Mouse (Mus musculus): ENCODE data around the gene Fbxl4. TPM values are rescaled to one million over a fixed set of nuclear protein-coding genes. Genes with fewer than 3 reads are reported as not detected.

Fbxl4 gene
- polyA plus RNA-seq, 1 experiment from 2014 or later: 13.1 TPM

DNA sequence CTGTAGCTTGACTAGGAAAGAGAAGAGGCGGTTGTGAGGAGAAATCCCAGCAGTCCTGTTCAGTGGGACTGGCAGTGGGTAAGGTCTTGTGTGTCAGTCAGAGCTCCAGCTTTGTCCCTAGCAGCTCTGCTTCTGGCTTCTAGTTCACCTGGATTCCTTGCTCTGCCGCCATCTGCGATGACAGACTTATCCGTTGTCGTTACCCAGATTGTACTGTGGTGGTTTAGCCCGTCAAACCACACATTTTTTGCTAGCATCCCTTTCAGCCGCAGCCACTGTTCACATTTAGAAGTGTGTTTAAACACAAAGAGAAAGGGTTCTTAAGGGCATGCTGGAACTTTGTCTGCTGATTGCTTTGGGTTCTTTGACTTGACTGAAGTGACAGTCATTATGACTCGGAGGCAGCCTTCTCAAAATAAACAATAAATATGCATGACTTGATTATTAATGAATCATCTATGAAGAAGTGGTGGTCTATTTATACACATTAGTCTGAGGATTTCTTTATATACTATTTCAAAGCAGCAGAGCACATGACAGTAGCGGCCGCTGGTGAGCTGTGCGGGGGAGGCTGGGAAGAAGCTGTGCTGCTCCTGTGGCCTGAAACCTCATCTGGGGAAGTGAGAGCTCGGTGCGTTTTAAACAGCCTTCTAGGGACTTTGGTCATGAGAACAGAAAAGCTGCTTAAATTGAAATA, 35.6 kb downstream of the Fbxl4 start:
- no peak overlapping the region for H3K4me3 ChIP-seq
- ATAC-seq (ENCODE audit: insufficient number of reproducible peaks, insufficient read depth, low FRiP score, low TSS enrichment, low read depth): no peak
- H3K36me3 ChIP-seq: 0 out of 2 replicates have a peak, but pooled peaks cover 4% of the 10 kb centered on the region
- no peak overlapping the region for H3K9ac ChIP-seq
- no peaks in the 10 kb centered on the region for H3K9me3 ChIP-seq
- 64% methylated on average over 13 of the region's 13 CpGs for WGBS
- no peaks in the 10 kb centered on the region for H3K27me3 ChIP-seq
- H3K27ac ChIP-seq: no peak overlapping the region
- H3K4me1 ChIP-seq: 0 out of 2 replicates have a peak, but pooled peaks cover 4% of the 10 kb centered on the region
- no peak overlapping the region for H3K4me2 ChIP-seq

DNA sequence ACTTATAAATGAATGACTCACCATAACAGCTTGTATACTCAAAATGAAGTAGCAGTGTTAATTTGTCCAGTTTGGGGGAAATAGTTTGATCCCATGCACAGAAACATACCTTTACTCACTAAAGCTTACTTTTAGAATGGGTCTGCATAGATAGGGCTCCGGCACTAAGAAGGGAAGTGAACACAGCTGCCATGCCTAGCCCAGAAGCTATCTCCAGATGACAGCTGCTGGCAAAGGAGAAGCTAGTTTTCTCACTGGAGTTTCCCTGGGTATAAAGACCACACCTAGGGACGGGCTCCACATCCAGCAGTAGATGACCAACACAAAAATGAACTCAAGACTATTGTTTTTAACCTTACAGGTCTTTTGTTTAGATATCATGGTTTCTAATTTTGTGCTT, 38.1 kb downstream of the Fbxl4 start:
- H3K4me1 ChIP-seq: no peaks in the 10 kb centered on the region
- no peak overlapping the region for H3K9ac ChIP-seq
- WGBS: 78% methylated on average over 2 of the region's 2 CpGs

DNA sequence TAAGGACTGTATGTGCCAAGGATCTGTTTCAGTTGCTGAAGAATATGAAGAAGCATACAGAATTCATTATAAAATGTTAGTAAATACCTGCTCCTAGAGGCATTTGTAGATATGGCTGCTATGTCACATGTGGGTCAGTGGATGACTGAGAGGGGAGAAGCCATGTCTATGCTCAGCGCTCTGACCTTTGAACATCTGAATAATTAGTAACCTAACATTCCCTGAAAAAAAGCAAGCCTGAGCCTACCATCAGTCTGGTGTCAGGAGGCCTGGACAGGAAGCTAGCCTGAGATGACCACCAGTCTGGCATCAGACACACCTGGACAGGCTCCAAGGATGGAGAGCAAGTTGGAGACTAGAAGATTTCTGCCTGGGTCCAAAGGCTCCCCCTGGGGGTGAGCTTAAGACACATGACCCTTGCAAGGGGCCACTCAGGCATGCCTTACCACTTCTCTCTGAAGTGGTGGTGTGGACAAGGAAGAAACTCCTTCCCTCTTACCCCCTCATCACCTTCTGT, 39.2 kb downstream of the Fbxl4 start:
- Histone ChIP-seq H3K4me1 (no peaks in the 10 kb centered on the region), H3K36me3 (peaks cover 13% of the 10 kb centered on the region; the same call in 1 of the 2 replicates), H3K9me3 (no peaks in the 10 kb centered on the region), H3K27me3 (no peaks in the 10 kb centered on the region), H3K27ac (no peak overlapping the region), H3K4me2 (no peak overlapping the region), H3K9ac (no peak overlapping the region), H3K4me3 (no peak overlapping the region)
- no peak for ATAC-seq (ENCODE audit: insufficient number of reproducible peaks, insufficient read depth, low FRiP score, low TSS enrichment, low read depth)
- WGBS: 96% methylated on average over 1 of the region's 1 CpGs

More for the DNA sequence above, 38.1 kb downstream of the Fbxl4 start:
- no peak overlapping the region for H3K4me2 ChIP-seq
- H3K27ac ChIP-seq: no peak overlapping the region
- H3K9me3 ChIP-seq: no peaks in the 10 kb centered on the region
- H3K36me3 ChIP-seq: peaks cover 13% of the 10 kb centered on the region; the same call in 1 of the 2 replicates
- no peaks in the 10 kb centered on the region for H3K27me3 ChIP-seq
- no peak for ATAC-seq (ENCODE audit: insufficient number of reproducible peaks, insufficient read depth, low FRiP score, low TSS enrichment, low read depth)
- no peak overlapping the region for H3K4me3 ChIP-seq

DNA sequence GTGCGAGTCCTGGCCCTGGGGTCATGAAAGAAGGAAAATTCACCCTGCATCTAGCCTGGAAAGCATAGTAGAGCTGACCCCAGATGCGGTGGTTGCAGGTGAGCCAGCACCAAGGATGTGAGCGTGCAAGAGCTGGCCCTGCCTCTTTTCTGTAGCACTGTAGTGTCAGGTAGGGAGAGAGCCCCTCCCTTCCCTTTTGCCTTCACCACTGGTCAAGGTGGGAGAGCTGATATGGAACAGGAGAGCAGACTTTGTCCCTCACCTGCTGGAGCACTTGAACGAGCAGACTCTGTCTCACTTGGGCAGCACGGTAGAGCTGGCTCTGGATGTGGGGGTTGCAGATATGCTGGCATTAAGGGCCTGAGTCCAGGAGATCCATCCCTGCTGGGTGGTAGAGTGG, 39.7 kb downstream of the Fbxl4 start:
- H3K4me1 ChIP-seq: no peaks in the 10 kb centered on the region
- 91% methylated on average over 5 of the region's 5 CpGs for WGBS
- ATAC-seq (ENCODE audit: insufficient number of reproducible peaks, insufficient read depth, low FRiP score, low TSS enrichment, low read depth): no peak
- no peak overlapping the region for H3K4me2 ChIP-seq
- H3K9ac ChIP-seq: no peak overlapping the region
- no peak overlapping the region for H3K27ac ChIP-seq
- H3K27me3 ChIP-seq: no peaks in the 10 kb centered on the region
- peaks cover 14% of the 10 kb centered on the region for H3K36me3 ChIP-seq
- no peaks in the 10 kb centered on the region for H3K9me3 ChIP-seq
- H3K4me3 ChIP-seq: no peak overlapping the region

DNA sequence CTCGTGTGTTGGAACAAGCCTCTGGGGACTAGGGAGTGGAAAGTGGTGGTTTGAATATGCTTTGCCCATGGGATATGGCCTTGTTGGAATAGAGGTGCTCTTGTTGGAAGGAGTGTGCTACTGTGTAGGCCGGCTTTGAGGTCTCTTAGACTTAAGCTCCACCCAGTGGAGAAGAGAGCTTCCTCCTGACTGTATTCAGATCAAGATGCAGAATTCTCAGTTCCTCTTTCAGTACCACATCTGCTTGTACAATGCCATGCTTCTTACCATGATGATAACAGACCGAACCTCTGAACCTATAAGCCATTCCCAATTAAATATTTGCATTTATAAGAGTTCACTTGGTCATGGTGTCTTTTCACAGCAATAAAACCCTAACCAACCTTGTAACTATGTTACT, 44.7 kb downstream of the Fbxl4 start:
- no peak overlapping the region for H3K4me2 ChIP-seq
- H3K27me3 ChIP-seq: no peaks in the 10 kb centered on the region
- H3K36me3 ChIP-seq: peaks cover 17% of the 10 kb centered on the region
- H3K9me3 ChIP-seq: no peaks in the 10 kb centered on the region
- ATAC-seq (ENCODE audit: insufficient number of reproducible peaks, insufficient read depth, low FRiP score, low TSS enrichment, low read depth): no peak
- H3K27ac ChIP-seq: no peak overlapping the region
- no peak overlapping the region for H3K9ac ChIP-seq
- no peak overlapping the region for H3K4me3 ChIP-seq
- 83% methylated on average over 3 of the region's 3 CpGs for WGBS
- no peaks in the 10 kb centered on the region for H3K4me1 ChIP-seq

DNA sequence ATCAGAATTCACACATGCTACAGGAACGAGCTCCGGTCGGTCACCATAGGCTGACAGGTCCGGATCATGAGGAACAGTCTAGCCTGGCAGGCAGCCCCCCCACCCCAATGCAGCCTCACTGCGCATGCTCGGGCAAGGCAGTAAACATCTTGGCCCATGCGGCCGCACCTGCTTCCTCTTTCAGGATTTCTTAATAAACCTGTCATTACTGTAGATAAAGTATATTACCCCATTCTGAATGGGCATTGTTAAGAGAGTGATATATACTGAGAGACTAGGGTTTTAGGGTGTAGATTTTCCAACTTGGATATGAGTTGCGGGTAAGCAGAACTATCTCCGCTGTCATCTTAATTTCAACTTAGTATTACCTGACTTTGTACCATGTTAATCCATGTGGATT, 45.6 kb downstream of the Fbxl4 start:
- Histone ChIP-seq H3K4me2 (no peak overlapping the region), H3K9ac (no peak overlapping the region), H3K27ac (no peak overlapping the region), H3K27me3 (no peaks in the 10 kb centered on the region), H3K4me3 (no peak overlapping the region), H3K4me1 (no peaks in the 10 kb centered on the region), H3K9me3 (no peaks in the 10 kb centered on the region), H3K36me3 (peaks cover 17% of the 10 kb centered on the region)
- WGBS: 93% methylated on average over 10 of the region's 10 CpGs
- ATAC-seq (ENCODE audit: insufficient number of reproducible peaks, insufficient read depth, low FRiP score, low TSS enrichment, low read depth): no peak

DNA sequence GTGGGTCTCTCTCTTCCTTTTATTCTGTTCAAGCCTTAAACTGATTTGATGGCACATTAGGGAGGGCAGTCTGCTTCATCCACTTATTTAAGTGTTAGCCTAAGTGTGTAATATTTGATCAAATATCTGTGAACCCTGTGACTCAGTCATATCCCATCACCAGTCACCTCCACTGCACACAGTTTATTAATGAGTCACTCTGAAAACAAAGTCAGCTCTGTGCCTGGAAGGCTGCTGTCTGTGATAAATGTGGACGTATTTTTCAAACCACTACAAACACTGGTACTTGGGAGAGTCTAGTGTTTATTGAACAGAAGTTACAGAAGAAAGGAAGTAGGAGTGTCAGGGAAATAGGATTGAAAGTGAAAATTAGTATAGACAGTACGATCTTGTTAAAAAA, 63.3 kb downstream of the Fbxl4 start:
- Histone ChIP-seq H3K27me3 (no peaks in the 10 kb centered on the region), H3K9me3 (no peaks in the 10 kb centered on the region), H3K4me1 (no peaks in the 10 kb centered on the region), H3K4me2 (no peak overlapping the region), H3K27ac (no peak overlapping the region), H3K36me3 (peaks cover 10% of the 10 kb centered on the region), H3K4me3 (no peak overlapping the region), H3K9ac (no peak overlapping the region)
- 72% methylated on average over 2 of the region's 2 CpGs for WGBS
- ATAC-seq (ENCODE audit: insufficient number of reproducible peaks, insufficient read depth, low FRiP score, low TSS enrichment, low read depth): no peak

DNA sequence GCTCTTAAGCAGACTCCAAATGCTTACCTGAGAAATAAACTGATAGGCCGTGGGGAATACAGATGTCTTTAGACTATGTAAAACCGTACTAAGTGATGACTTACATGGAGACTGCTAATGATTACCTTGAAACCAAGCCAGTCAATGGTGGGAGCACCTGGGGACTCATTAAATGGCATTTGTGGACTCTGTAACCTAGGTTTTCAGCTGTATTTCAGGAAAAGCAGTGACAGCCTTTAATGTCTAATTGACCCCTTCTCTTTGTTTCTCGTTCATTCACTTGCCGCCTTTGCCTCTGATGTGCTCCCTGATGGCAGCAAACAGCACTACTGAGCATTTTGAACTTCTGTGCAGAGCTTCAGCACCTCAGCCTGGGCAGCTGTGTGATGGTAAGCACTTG, 65.1 kb downstream of the Fbxl4 start:
- peaks cover 12% of the 10 kb centered on the region for H3K36me3 ChIP-seq
- H3K4me3 ChIP-seq: no peak overlapping the region
- H3K4me2 ChIP-seq: no peak overlapping the region
- no peaks in the 10 kb centered on the region for H3K27me3 ChIP-seq
- no peak overlapping the region for H3K9ac ChIP-seq
- no peak overlapping the region for H3K27ac ChIP-seq
- 86% methylated on average over 4 of the region's 4 CpGs for WGBS
- H3K4me1 ChIP-seq: no peaks in the 10 kb centered on the region
- no peak for ATAC-seq (ENCODE audit: insufficient number of reproducible peaks, insufficient read depth, low FRiP score, low TSS enrichment, low read depth)
- no peaks in the 10 kb centered on the region for H3K9me3 ChIP-seq

DNA sequence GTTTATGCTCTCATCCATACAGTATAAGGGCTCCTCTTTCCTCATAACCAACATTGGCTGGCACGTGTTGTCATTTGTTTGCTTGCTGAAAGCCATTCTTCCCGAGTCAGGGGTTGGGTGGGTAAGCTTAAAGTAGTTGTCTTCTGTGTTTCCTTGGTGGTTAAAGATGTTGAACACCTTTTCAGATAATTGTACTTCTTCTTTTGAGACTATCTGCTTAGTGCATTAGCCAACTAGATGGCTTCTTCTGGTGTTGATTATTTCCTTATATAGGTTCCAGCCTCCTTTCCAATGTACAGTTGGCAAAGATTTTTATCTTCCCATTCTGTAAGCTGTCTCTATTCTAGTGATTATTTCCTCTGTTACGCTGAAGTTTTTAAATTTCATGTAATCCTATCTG, 70.8 kb downstream of the Fbxl4 start:
- H3K36me3 ChIP-seq: peaks cover 17% of the 10 kb centered on the region
- no peaks in the 10 kb centered on the region for H3K27me3 ChIP-seq
- no peak for ATAC-seq (ENCODE audit: insufficient number of reproducible peaks, insufficient read depth, low FRiP score, low TSS enrichment, low read depth)
- no peaks in the 10 kb centered on the region for H3K4me1 ChIP-seq
- 88% methylated on average over 3 of the region's 3 CpGs for WGBS
- H3K4me2 ChIP-seq: no peak overlapping the region
- no peaks in the 10 kb centered on the region for H3K9me3 ChIP-seq
- H3K27ac ChIP-seq: no peak overlapping the region
- no peak overlapping the region for H3K4me3 ChIP-seq
- no peak overlapping the region for H3K9ac ChIP-seq

DNA sequence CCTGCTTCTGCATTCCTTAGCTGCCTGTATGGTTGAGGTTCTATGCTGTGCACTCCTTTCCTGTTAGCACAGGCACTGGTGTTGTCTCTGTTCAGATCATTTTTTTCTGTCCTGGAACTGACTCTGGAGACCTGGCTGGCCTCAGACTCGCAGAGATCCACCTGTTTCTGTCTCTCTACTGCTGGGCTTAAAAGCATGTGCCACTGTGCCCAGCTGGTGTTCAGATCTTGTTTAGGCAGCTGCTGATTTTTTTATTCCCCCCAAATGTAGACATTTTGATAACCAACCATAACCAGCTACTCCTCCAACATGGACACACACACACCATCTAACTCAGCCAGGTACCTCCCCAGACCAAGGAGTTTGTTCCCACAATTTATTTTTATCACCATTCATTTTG, 112.2 kb downstream of the Fbxl4 start:
- Histone ChIP-seq H3K27ac (no peak overlapping the region), H3K4me2 (no peak overlapping the region), H3K9ac (no peak overlapping the region), H3K4me3 (no peak overlapping the region), H3K36me3 (no peaks in the 10 kb centered on the region), H3K27me3 (peaks cover 3% of the 10 kb centered on the region; the same call in 1 of the 2 replicates), H3K4me1 (no peaks in the 10 kb centered on the region), H3K9me3 (no peaks in the 10 kb centered on the region)
- 91% methylated on average over 1 of the region's 1 CpGs for WGBS
- ATAC-seq (ENCODE audit: insufficient number of reproducible peaks, insufficient read depth, low FRiP score, low TSS enrichment, low read depth): no peak

DNA sequence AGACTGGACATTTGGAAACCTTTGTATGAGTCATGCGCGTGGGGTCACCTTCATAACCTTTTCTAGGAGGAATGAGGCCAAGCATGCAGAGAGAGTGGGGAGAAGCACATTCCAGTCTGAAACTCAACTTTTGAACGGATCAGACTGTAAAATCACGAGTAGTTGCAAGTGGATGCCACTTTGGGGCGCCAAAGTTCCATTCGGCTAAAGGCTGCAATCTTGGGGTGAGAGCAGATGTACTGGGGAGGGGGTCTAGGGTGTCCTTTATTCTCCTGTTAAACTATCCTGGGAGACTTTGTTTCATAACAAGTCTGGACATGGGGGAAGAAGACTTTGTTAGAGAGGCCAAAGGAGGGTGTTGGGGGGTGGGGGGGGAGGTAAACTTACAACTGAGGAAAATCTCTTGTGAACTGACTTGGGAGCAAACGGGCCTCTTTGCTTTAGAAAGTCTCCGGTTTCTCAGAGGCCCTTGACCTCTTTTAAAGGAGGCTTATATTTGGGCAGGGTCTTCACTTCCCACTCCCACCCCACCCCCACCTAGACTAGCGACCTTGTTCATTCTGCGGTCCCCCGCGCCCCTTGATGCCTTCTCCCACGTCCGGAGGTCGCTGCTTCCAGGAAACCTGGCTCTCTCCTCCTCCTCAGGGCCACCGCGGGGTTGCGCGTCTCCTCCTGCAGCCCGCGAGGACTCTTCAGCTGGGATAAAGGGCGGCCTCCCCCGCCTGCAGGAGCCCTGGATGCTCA, 119.8 kb downstream of the Fbxl4 start:
- peaks cover 77% of the 10 kb centered on the region for H3K27me3 ChIP-seq
- H3K36me3 ChIP-seq: no peaks in the 10 kb centered on the region
- peak; percentile 49; the same call in 1 of the 2 replicates for ATAC-seq (ENCODE audit: insufficient number of reproducible peaks, insufficient read depth, low FRiP score, low TSS enrichment, low read depth)
- WGBS: under 1% methylated on average over 22 of the region's 23 CpGs
- no peak overlapping the region for H3K27ac ChIP-seq
- H3K4me1 ChIP-seq: peaks cover 12% of the 10 kb centered on the region; the same call in 1 of the 2 replicates
- peak overlapping the region; percentile 73 for H3K4me2 ChIP-seq
- peak overlapping the region; percentile 57 for H3K9ac ChIP-seq
- H3K9me3 ChIP-seq: no peaks in the 10 kb centered on the region
- peak overlapping the region; percentile 43 for H3K4me3 ChIP-seq
